Mouse (Mus musculus) liver, embryonic 14.5 days (tissue): ENCODE results near the gene Anks1b.

Experiments used
- CTCF ChIP-seq: IDR thresholded peaks from 2 replicates; pipeline ENCODE4 v1.5.1; 2016; ENCODE audit warnings: antibody characterized with exemption, low read depth, control low read depth
- EP300 ChIP-seq: IDR thresholded peaks from 2 replicates; pipeline ENCODE4 v1.6.1; 2016; ENCODE audit warnings: antibody characterized with exemption, low read depth

DNA sequence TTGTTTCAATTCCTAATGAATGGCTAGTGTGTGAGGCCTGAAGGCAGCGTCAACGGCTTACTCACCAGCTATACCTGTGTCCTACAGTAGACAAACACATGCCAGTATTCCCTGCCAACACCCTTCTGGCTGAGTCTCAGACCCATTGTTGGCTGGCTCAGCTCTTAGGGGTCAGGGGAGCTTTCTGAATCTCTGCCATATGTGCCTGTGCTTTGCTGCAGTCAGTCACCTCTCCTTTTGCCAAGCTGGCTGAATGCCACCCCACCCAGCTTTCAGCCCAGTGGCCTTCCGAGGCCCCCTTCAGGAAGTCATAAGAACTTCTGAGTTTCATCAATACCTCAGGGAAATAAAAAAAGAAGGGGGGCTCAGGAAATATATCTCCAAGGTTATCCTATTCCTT is 497.4 kb downstream of the Anks1b start:
- TF ChIP-seq CTCF = no peak
- TF ChIP-seq EP300 = no peak
